Mouse (Mus musculus) ES-CJ7 (cell line): ENCODE data around the gene Neu2.

ENCODE experiments used
- DNase-seq: peaks from one replicate; pipeline ENCODE4 v3.0.0; 2011; ENCODE audit warnings: low read depth, low spot score

Neu2 gene

GRCm38 (mm10) chr1:87537008-87537407 lies 27.3 kb downstream of the Neu2 start:
- DNase-seq, result no peak

- peak; percentile 93 for DNase-seq
Observed at GRCm38 (mm10) chr1:87541614-87542013, 31.9 kb downstream of the Neu2 start.

- DNase-seq, result no peak
Observed at GRCm38 (mm10) chr1:87551008-87551407, 41.3 kb downstream of the Neu2 start.

GRCm38 (mm10) chr1:87553586-87553985 lies 43.9 kb downstream of the Neu2 start:
- DNase-seq, result no peak

GRCm38 (mm10) chr1:87562967-87563366 lies 53.3 kb downstream of the Neu2 start:
- DNase-seq, result no peak

GRCm38 (mm10) chr1:87565760-87566159 lies 56.1 kb downstream of the Neu2 start:
- no peak for DNase-seq

- peak; percentile 82 for DNase-seq
Observed at GRCm38 (mm10) chr1:87568398-87568797, 58.7 kb downstream of the Neu2 start.

GRCm38 (mm10) chr1:87573261-87573660 lies 63.6 kb downstream of the Neu2 start:
- DNase-seq, result no peak

- DNase-seq, result no peak
Observed at GRCm38 (mm10) chr1:87573800-87574215, 64.1 kb downstream of the Neu2 start, which contains the start of gene Ngef. Gene Ngef (minus strand): TSS chr1:87573870.

- no peak for DNase-seq
Observed at GRCm38 (mm10) chr1:87574353-87574752, 64.7 kb downstream of the Neu2 start.

GRCm38 (mm10) chr1:87574785-87575184 lies 65.1 kb downstream of the Neu2 start:
- DNase-seq, result no peak

GRCm38 (mm10) chr1:87578965-87579364 lies 69.3 kb downstream of the Neu2 start:
- no peak for DNase-seq

GRCm38 (mm10) chr1:87580824-87581223 lies 71.1 kb downstream of the Neu2 start:
- DNase-seq, result no peak

GRCm38 (mm10) chr1:87589162-87589561 lies 79.5 kb downstream of the Neu2 start:
- no peak for DNase-seq

GRCm38 (mm10) chr1:87589980-87590379 lies 80.3 kb downstream of the Neu2 start:
- no peak for DNase-seq

- DNase-seq, result no peak
Observed at GRCm38 (mm10) chr1:87594261-87594660, 84.6 kb downstream of the Neu2 start.

- no peak for DNase-seq
Observed at GRCm38 (mm10) chr1:87594671-87595070, 85.0 kb downstream of the Neu2 start.

GRCm38 (mm10) chr1:87600533-87600932 lies 90.8 kb downstream of the Neu2 start:
- DNase-seq, result no peak

- no peak for DNase-seq
Observed at GRCm38 (mm10) chr1:87601801-87602200, 92.1 kb downstream of the Neu2 start.

GRCm38 (mm10) chr1:87603389-87603788 lies 93.7 kb downstream of the Neu2 start:
- DNase-seq, result no peak

GRCm38 (mm10) chr1:87605296-87605695 lies 95.6 kb downstream of the Neu2 start:
- DNase-seq, result no peak

- peak; percentile 27 for DNase-seq
Observed at GRCm38 (mm10) chr1:87607385-87608091, 97.8 kb downstream of the Neu2 start.

- peak; percentile 82 for DNase-seq
Observed at GRCm38 (mm10) chr1:87608416-87609046, 98.8 kb downstream of the Neu2 start.
